Mouse (Mus musculus) limb, embryonic 14.5 days (tissue): ENCODE results near the gene Lhpp. TPM values are rescaled to one million over a fixed set of nuclear protein-coding genes. Genes with fewer than 3 reads are reported as not detected.
A peak's percentile ranks its signal among the peaks of the same experiment; 100 is the strongest.

Source experiments
- ATAC-seq: fragments of 200-750 bp; cut with Nextera tagmentation; 2 replicates; pipeline ENCODE4 v1.8.0; 2017; ENCODE audit warnings: low read depth, moderate number of reproducible peaks, moderate TSS enrichment; ENCODE audit not compliant: low FRiP score
- DNase-seq: peaks from one replicate; pipeline ENCODE4 v3.0.0-alpha.2; 2015; ENCODE audit warnings: low spot score
- H3K27ac ChIP-seq: fragments of 300-500 bp; sonication (generic); replicated peaks from 2 replicates; pipeline ENCODE4 v1.5.1; 2014; ENCODE audit warnings: low read depth, mild to moderate bottlenecking, low read length, moderate library complexity, mixed read lengths
- H3K27me3 ChIP-seq: fragments of 300-500 bp; sonication (generic); 2 replicates; pipeline ENCODE4 v1.6.1; 2014; ENCODE audit warnings: low read length, mixed read lengths; ENCODE audit not compliant: control insufficient read depth, insufficient read depth
- H3K36me3 ChIP-seq: fragments of 300-500 bp; sonication (generic); 2 replicates; pipeline ENCODE4 v1.6.1; 2014; ENCODE audit warnings: mild to moderate bottlenecking, low read length, moderate library complexity, mixed read lengths; ENCODE audit not compliant: control insufficient read depth, insufficient read depth
- H3K4me1 ChIP-seq: fragments of 300-500 bp; sonication (generic); 2 replicates; pipeline ENCODE4 v1.6.1; 2014; ENCODE audit warnings: antibody characterized with exemption, low read length, mixed read lengths; ENCODE audit not compliant: control insufficient read depth, insufficient read depth
- H3K4me2 ChIP-seq: fragments of 300-500 bp; sonication (generic); replicated peaks from 2 replicates; pipeline ENCODE4 v1.6.1; 2014; ENCODE audit warnings: low read depth, mild to moderate bottlenecking, low read length, moderate library complexity; ENCODE audit not compliant: severe bottlenecking
- H3K4me3 ChIP-seq: fragments of 300-500 bp; sonication (generic); replicated peaks from 2 replicates; pipeline ENCODE4 v1.5.1; 2014; ENCODE audit warnings: low read length
- H3K9ac ChIP-seq: fragments of 300-500 bp; sonication (generic); 2 replicates; pipeline ENCODE4 v1.6.1; 2014; ENCODE audit warnings: mild to moderate bottlenecking, low read depth, low read length, moderate library complexity; ENCODE audit not compliant: severe bottlenecking
- H3K9me3 ChIP-seq: fragments of 300-500 bp; sonication (generic); 2 replicates; pipeline ENCODE4 v1.6.1; 2016; ENCODE audit warnings: low read length; ENCODE audit not compliant: control insufficient read depth
- POLR2A ChIP-seq: fragments of 200-500 bp; IDR thresholded peaks from 2 replicates; pipeline ENCODE4 v1.8.0; 2012; ENCODE audit warnings: inconsistent platforms, mild to moderate bottlenecking, moderate library complexity, borderline replicate concordance; ENCODE audit not compliant: insufficient read depth, insufficient read length; ENCODE audit errors: extremely low read depth
- WGBS: fragments of 180-500 bp; shearing (Covaris S2); extraction: QIAGEN DNeasy Blood & Tissue Kit; methylation state at CpG from one replicate; pipeline ENCODE4 v1.1.7; 2014; 5-methylcytosine and 5-hydroxymethylcytosine counted together
- polyA plus RNA-seq, 2 experiments: library from polyadenylated mRNA; depleted of rRNA in 1 of 2; stranded (reverse) in 1 of 2; unstranded in 1 of 2; fragments of >200 nt; fragmentation: Nextera tagmentation in 1 of 2; extraction: Ambion mirVana in 1 of 2; gene quantifications; 2 replicates each; pipeline versions ENCODE4 v1.2.1 to v1.2.3; 2012 to 2014

Gene Lhpp
- polyA plus RNA-seq, 2 experiments: 20.9 to 22.5 TPM

DNA sequence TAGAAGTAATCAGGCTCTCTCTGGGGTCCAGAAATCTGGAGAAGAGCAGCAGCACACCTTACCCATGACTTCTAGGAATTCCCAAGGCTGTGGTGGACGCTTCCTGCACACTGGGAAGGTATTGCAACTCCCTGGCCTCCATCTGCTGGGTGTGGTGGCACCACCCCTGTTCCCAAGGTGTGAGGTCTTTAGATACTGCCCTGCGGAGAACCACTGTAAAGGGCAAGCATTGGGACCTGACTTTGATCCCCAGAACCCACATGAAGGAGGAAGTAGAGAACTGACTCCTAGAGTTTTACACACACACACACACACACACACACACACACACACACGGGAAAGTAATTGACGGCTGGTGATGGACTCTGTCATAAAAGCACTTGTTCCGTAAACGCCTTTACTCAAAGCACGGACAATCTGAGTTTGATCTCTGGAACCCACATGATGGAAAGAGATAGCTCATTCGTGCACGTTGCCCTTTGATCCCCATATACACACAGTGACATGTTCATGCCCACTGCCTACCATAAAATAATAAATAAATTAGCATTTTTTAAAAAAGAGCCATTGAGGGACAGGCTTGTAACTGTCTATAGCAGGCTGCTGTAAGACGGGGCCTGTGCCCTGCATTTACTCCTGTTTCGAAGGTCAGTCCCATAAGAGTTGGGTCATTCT, 34.3 kb downstream of the Lhpp start:
- DNase-seq: no peak
- no peak overlapping the region for H3K4me2 ChIP-seq
- WGBS: 64% methylated on average over 11 of the region's 11 CpGs
- H3K4me3 ChIP-seq: no peak overlapping the region
- no peak overlapping the region for H3K9ac ChIP-seq
- no peaks in the 10 kb centered on the region for H3K4me1 ChIP-seq
- TF ChIP-seq POLR2A: no peak
- H3K27ac ChIP-seq: no peak overlapping the region
- no peaks in the 10 kb centered on the region for H3K9me3 ChIP-seq
- H3K36me3 ChIP-seq: no peaks in the 10 kb centered on the region
- H3K27me3 ChIP-seq: no peaks in the 10 kb centered on the region
- ATAC-seq: no peak

DNA sequence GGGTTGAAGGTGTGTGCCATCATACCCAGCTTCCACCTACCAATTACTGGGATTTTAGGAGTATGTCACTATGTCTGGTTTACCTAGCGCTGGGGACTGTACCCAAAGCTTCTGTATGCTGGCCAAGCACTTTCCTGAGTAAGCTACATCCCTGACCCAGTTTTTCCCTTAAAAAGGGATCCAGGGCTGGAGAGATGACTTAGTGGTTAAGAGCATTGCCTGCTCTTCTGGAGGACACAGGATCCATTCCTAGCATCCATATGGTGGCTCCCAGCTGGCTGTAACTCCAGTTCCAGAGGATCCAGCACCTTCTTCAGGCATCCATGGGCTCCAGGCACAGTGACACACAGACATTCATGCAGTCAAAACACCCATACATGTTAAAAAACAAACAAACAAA, 36.1 kb downstream of the Lhpp start:
- DNase-seq (no peak), ATAC-seq (no peak)
- no peak for TF ChIP-seq POLR2A

DNA sequence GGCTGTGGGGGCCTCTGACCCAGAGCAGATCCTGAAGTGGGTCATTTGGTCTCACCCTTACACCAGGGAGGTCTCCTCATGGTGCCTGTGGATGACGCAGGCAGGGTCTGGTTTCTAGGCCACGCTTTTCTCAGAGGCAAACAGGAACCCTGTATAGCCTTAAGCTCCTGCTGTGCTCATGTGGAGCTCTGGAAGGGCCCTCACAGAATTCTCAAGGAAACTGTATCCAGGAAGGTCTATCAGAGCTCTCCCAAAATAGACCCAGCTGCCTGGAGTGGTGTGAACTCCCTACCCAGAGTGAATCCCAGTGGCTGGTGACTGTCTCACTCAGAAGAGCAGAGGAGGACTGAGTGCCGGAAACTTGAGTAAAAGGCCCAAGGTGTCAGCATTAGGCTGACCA, 44.0 kb downstream of the Lhpp start:
- no peak for TF ChIP-seq POLR2A
- ATAC-seq (no peak), DNase-seq (no peak)
- Histone ChIP-seq H3K4me1 (peaks cover 26% of the 10 kb centered on the region), H3K4me2 (no peak overlapping the region), H3K9me3 (no peaks in the 10 kb centered on the region), H3K27ac (no peak overlapping the region), H3K9ac (no peak overlapping the region), H3K27me3 (no peaks in the 10 kb centered on the region), H3K4me3 (no peak overlapping the region), H3K36me3 (no peaks in the 10 kb centered on the region)
- WGBS: 77% methylated on average over 3 of the region's 3 CpGs

More for the DNA sequence above, 36.1 kb downstream of the Lhpp start:
- Histone ChIP-seq H3K4me3 (no peak overlapping the region), H3K9me3 (no peaks in the 10 kb centered on the region), H3K27me3 (no peaks in the 10 kb centered on the region), H3K9ac (no peak overlapping the region), H3K4me2 (no peak overlapping the region), H3K4me1 (no peaks in the 10 kb centered on the region), H3K27ac (no peak overlapping the region), H3K36me3 (no peaks in the 10 kb centered on the region)
- WGBS: 95% methylated on average over 1 of the region's 1 CpGs

DNA sequence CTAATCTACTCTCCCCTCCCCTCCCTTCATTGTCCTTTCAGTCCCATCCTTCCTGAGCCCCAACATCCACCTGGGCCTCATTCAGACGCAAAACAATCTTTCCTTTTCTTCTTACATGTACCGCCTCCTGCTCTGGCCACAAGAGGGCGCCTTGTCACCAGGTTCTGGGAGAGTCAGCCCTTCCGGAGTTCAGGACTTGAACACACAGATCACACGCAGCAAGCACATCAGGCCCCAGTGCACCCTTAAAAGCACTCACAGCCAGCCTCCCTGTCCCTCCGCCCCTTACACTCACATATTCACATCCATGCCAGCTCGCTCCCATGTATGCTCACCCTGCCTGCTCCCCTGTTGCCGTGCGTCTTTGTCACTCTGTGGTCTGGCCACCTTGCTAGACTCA, 45.6 kb downstream of the Lhpp start:
- no peak for TF ChIP-seq POLR2A
- H3K4me1 ChIP-seq: peaks cover 32% of the 10 kb centered on the region
- no peaks in the 10 kb centered on the region for H3K9me3 ChIP-seq
- no peaks in the 10 kb centered on the region for H3K36me3 ChIP-seq
- H3K27ac ChIP-seq: no peak overlapping the region
- H3K9ac ChIP-seq: no peak overlapping the region
- no peaks in the 10 kb centered on the region for H3K27me3 ChIP-seq
- H3K4me3 ChIP-seq: no peak overlapping the region
- ATAC-seq (peak; percentile 50; the same call in 1 of the 2 replicates), DNase-seq (peak; percentile 85)
- H3K4me2 ChIP-seq: no peak overlapping the region
- WGBS: 24% methylated on average over 9 of the region's 9 CpGs

DNA sequence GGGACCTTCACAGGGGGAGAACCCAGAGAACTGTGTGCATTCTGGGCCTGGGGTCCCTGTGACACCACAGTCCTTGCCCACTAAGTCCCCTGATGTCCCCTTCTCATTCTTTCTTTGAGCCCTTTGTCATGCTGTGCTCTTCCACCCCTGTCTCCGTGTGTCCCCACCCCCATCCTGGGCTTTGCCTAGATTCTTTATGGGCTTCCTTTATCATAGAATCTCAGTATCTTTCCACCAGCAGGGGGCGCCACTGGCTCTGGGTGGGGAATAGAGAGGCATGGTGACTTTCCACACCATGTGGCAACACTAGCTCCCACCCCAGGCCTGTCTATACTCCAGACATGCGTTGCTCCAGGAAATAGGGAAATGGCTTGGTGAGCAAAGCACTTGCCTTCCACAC, 46.1 kb downstream of the Lhpp start:
- no peaks in the 10 kb centered on the region for H3K27me3 ChIP-seq
- no peak overlapping the region for H3K27ac ChIP-seq
- peaks cover 32% of the 10 kb centered on the region for H3K4me1 ChIP-seq
- no peak overlapping the region for H3K4me3 ChIP-seq
- no peaks in the 10 kb centered on the region for H3K36me3 ChIP-seq
- H3K9me3 ChIP-seq: no peaks in the 10 kb centered on the region
- no peak for TF ChIP-seq POLR2A
- 7% methylated on average over 3 of the region's 3 CpGs for WGBS
- ATAC-seq (peak; percentile 44), DNase-seq (peak; percentile 81)
- no peak overlapping the region for H3K4me2 ChIP-seq
- H3K9ac ChIP-seq: no peak overlapping the region
